Mouse (Mus musculus) liver, adult 2 months (tissue): ENCODE measurements around the gene Tmem231.

Experiments used
- CTCF ChIP-seq: fragments of 200-500 bp; IDR thresholded peaks from 2 replicates; pipeline ENCODE4 v1.5.1; 2011; ENCODE audit warnings: low read depth, low read length, control low read depth
- POLR2A ChIP-seq: fragments of 200-500 bp; IDR thresholded peaks from 2 replicates; pipeline ENCODE4 v1.6.1; 2011; ENCODE audit warnings: low read length, control low read depth; ENCODE audit not compliant: insufficient read depth; ENCODE audit errors: extremely low read depth

DNA sequence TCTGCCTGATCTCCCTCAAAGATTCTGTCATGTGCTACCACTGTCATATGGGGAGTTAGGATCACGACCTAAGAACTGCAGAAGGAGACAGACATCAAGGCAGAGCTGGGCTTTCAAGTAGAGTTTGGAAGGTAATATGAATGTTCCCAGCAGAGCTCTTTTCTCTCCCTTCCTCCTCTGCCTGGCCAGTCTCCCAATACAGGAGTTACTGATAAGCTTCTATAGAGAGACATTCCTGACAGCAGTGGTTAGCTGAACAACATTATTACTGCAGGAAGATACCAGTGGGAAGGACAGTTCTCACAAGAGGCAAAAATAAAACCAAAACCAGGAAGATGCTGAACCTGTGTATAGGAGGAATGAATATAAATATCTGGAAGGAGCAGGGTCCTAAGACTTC, 28.9 kb upstream of the Tmem231 start:
- TF ChIP-seq CTCF (no peak), POLR2A (no peak)
